Mouse (Mus musculus) retina, embryonic 14.5 days (tissue): ENCODE measurements around the gene Gstm1.
"Not testable (repeated sequence)": the region's sequence is repeated elsewhere in the genome, so short reads cannot be mapped to it uniquely, and the experiment has no call there.

Source experiments
- DNase-seq: peaks from one replicate; pipeline ENCODE4 v3.0.0-alpha.2; 2015; ENCODE audit warnings: low spot score

Gstm1 gene

GRCm38 (mm10) chr3:108014974-108015346, 2.8 kb downstream of the Gstm1 start:
- DNase-seq: no peak

- no peak for DNase-seq
Observed at GRCm38 (mm10) chr3:108014098-108014973, 3.4 kb downstream of the Gstm1 start.

GRCm38 (mm10) chr3:108013331-108013871, 4.4 kb downstream of the Gstm1 start:
- DNase-seq: no peak

GRCm38 (mm10) chr3:108011558-108011957, 6.2 kb downstream of the Gstm1 start:
- peak; percentile 39 for DNase-seq

- no peak for DNase-seq
Observed at GRCm38 (mm10) chr3:108010286-108010685, 7.5 kb downstream of the Gstm1 start.

GRCm38 (mm10) chr3:108002021-108002420, 15.8 kb downstream of the Gstm1 start:
- DNase-seq: no peak

GRCm38 (mm10) chr3:107999491-107999890, 18.3 kb downstream of the Gstm1 start:
- DNase-seq: no peak

GRCm38 (mm10) chr3:107998591-107998990, 19.2 kb downstream of the Gstm1 start:
- no peak for DNase-seq

- DNase-seq: no peak
Observed at GRCm38 (mm10) chr3:107996576-107996975, 21.2 kb downstream of the Gstm1 start.

GRCm38 (mm10) chr3:107995974-107996373, 21.8 kb downstream of the Gstm1 start:
- not testable (repeated sequence) for DNase-seq

- DNase-seq: peak; percentile 25
Observed at GRCm38 (mm10) chr3:107986041-107986562, 31.7 kb downstream of the Gstm1 start, which contains the start of gene Gstm2. TSS of gene Gstm2 (minus strand) at chr3:107986453.

GRCm38 (mm10) chr3:107985141-107985540, 32.6 kb downstream of the Gstm1 start:
- DNase-seq: not testable (repeated sequence)

- no peak for DNase-seq
Observed at GRCm38 (mm10) chr3:107984471-107984870, 33.3 kb downstream of the Gstm1 start.

GRCm38 (mm10) chr3:107983771-107984170, 34.0 kb downstream of the Gstm1 start:
- DNase-seq: no peak

- DNase-seq: no peak
Observed at GRCm38 (mm10) chr3:107982726-107983125, 35.0 kb downstream of the Gstm1 start.

GRCm38 (mm10) chr3:107981261-107981660, 36.5 kb downstream of the Gstm1 start:
- DNase-seq: no peak

GRCm38 (mm10) chr3:107977691-107978090, 40.1 kb downstream of the Gstm1 start:
- DNase-seq: no peak

GRCm38 (mm10) chr3:107974237-107974636, 43.5 kb downstream of the Gstm1 start:
- no peak for DNase-seq

- DNase-seq: no peak
Observed at GRCm38 (mm10) chr3:107972070-107972469, 45.7 kb downstream of the Gstm1 start.

GRCm38 (mm10) chr3:107971101-107971500, 46.7 kb downstream of the Gstm1 start:
- DNase-seq: not testable (repeated sequence)

- DNase-seq: no peak
Observed at GRCm38 (mm10) chr3:107968724-107969395, 48.9 kb downstream of the Gstm1 start, which contains the start of gene Gstm3. TSS of gene Gstm3 (minus strand) at chr3:107969283.

GRCm38 (mm10) chr3:107966631-107967030, 51.1 kb downstream of the Gstm1 start:
- no peak for DNase-seq

- no peak for DNase-seq
Observed at GRCm38 (mm10) chr3:107965592-107965991, 52.2 kb downstream of the Gstm1 start.
